Mouse (Mus musculus) lung, postnatal 0 days (tissue): Measurements from ENCODE around the gene Zfp143. TPM values are rescaled to one million over a fixed set of nuclear protein-coding genes. Genes with fewer than 3 reads are reported as not detected.

Experiments
- ATAC-seq: fragments of 200-750 bp; cut with Nextera tagmentation; 2 replicates; pipeline ENCODE4 v1.8.0; 2017; ENCODE audit warnings: moderate library complexity
- DNase-seq: peaks from one replicate; pipeline ENCODE4 v3.0.0-alpha.2; 2016; ENCODE audit warnings: low spot score
- H3K27ac ChIP-seq: fragments of 300-500 bp; sonication (generic); 2 replicates; pipeline ENCODE4 v1.5.1; 2014; ENCODE audit warnings: antibody characterized with exemption, mild to moderate bottlenecking, low read length, mixed read lengths
- H3K27me3 ChIP-seq: fragments of 300-500 bp; sonication (generic); replicated peaks from 2 replicates; pipeline ENCODE4 v1.6.1; 2014; ENCODE audit warnings: low read length, mixed read lengths; ENCODE audit not compliant: insufficient read depth
- H3K36me3 ChIP-seq: fragments of 300-500 bp; sonication (generic); 2 replicates; pipeline ENCODE4 v1.6.1; 2014; ENCODE audit warnings: low read length, mixed read lengths; ENCODE audit not compliant: insufficient read depth
- H3K4me1 ChIP-seq: fragments of 300-500 bp; sonication (generic); 2 replicates; pipeline ENCODE4 v1.6.1; 2014; ENCODE audit warnings: antibody characterized with exemption, low read depth, low read length, mixed read lengths; ENCODE audit not compliant: insufficient read depth
- H3K4me2 ChIP-seq: fragments of 300-500 bp; sonication (generic); replicated peaks from 2 replicates; pipeline ENCODE4 v1.6.1; 2014; ENCODE audit warnings: low read depth, mild to moderate bottlenecking, low read length, moderate library complexity, mixed read lengths
- H3K4me3 ChIP-seq: fragments of 300-500 bp; sonication (generic); 2 replicates; pipeline ENCODE4 v1.5.1; 2014; ENCODE audit warnings: low read depth, low read length
- H3K9ac ChIP-seq: fragments of 300-500 bp; sonication (generic); replicated peaks from 2 replicates; pipeline ENCODE4 v1.6.1; 2014; ENCODE audit warnings: low read depth, mild to moderate bottlenecking
- H3K9me3 ChIP-seq: fragments of 300-500 bp; sonication (generic); 2 replicates; pipeline ENCODE4 v1.6.1; 2016; ENCODE audit warnings: low read length, mixed read lengths
- CTCF ChIP-seq: IDR thresholded peaks from 2 replicates; pipeline ENCODE4 v1.5.1; 2016; ENCODE audit warnings: antibody characterized with exemption, mild to moderate bottlenecking
- EP300 ChIP-seq: IDR thresholded peaks from 2 replicates; pipeline ENCODE4 v1.6.1; 2016; ENCODE audit warnings: antibody characterized with exemption, mild to moderate bottlenecking, control low read depth
- WGBS: fragments of 180-500 bp; shearing (Covaris S2); extraction: QIAGEN DNeasy Blood & Tissue Kit; methylation state at CpG from one replicate; pipeline ENCODE4 v1.1.7; 2014; 5-methylcytosine and 5-hydroxymethylcytosine counted together
- polyA plus RNA-seq: library from polyadenylated mRNA; unstranded; fragments of >200 nt; fragmentation: Nextera tagmentation; extraction: Ambion mirVana; gene quantifications from 2 replicates; pipeline ENCODE4 v1.2.1, GENCODE M21; 2015

Zfp143 gene
- polyA plus RNA-seq, 1 experiment from 2014 or later, result 10.6 TPM

DNA sequence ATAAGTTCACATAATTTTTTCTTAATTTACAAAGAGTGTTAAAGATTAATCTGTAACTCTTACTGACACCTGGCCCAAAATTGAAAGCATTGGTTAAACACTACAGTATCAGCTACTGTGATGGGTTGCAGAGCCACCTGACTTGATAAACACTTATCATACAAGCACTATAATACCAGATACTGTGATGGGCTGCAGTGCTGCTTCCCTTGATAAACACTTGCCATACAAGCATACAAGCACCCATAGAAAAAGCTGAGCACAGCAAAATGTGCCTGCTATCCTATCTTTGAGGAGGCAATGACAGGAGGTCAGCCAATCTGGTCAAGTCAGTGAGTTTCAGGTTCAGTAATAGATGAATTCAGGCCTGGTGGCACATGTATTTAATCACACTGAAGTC lies 24.2 kb downstream of the Zfp143 start:
- ATAC-seq (no peak), DNase-seq (no peak)
- Histone ChIP-seq H3K9me3 (no peaks in the 10 kb centered on the region), H3K4me2 (no peak overlapping the region), H3K4me1 (no peaks in the 10 kb centered on the region), H3K4me3 (no peak overlapping the region), H3K27ac (no peak overlapping the region), H3K36me3 (peaks cover 15% of the 10 kb centered on the region), H3K9ac (no peak overlapping the region), H3K27me3 (no peaks in the 10 kb centered on the region)
- TF ChIP-seq EP300, result no peak
- no peak for TF ChIP-seq CTCF

DNA sequence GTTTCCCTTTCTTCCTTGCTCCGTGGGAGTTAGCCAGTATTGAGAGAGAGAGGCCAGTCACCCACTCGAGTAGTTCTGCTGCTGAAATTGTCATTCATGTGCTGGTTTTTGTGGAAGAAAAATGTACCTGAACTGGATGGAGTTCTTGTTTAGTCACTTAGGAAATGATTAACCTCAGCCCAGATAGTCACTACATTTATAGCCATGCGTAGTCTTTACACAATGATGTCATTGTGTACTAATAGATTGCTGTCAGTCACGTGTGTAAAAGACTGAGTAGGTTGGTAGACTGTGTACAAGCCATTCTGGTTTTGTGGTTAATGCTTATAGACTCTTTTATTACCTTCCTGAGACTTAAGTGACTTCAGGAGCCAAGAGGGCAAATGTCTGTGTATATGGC lies 26.9 kb downstream of the Zfp143 start:
- peak; percentile 96 for ATAC-seq
- H3K9me3 ChIP-seq, result no peaks in the 10 kb centered on the region
- TF ChIP-seq CTCF (no peak), EP300 (no peak; the same call in 1 of the 2 replicates)
- no peak overlapping the region for H3K9ac ChIP-seq
- peaks cover 21% of the 10 kb centered on the region for H3K36me3 ChIP-seq
- DNase-seq, result peak; percentile 92
- no peak overlapping the region for H3K4me3 ChIP-seq
- H3K4me2 ChIP-seq, result no peak overlapping the region
- H3K4me1 ChIP-seq, result no peaks in the 10 kb centered on the region
- 53% methylated on average over 4 of the region's 4 CpGs for WGBS
- H3K27me3 ChIP-seq, result no peaks in the 10 kb centered on the region
- peak overlapping the region; percentile 64 for H3K27ac ChIP-seq

DNA sequence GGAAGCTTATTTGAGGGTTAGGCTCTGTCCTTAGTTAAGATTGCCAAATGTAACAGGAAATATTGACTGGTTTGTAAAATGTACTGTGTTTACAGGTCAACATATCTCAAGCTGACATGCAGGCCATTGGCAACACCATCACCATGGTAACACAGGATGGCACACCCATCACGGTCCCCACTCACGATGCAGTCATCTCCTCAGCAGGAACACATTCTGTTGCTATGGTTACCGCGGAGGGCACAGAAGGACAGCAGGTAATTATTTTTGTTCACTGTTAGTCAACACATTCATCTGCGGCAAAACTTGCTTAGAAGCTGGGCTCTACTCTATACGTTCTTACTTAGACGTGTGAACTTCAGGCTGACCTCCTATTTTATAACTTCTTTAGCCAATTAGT lies 30.7 kb downstream of the Zfp143 start:
- TF ChIP-seq CTCF (no peak), EP300 (no peak)
- Histone ChIP-seq H3K36me3 (peaks cover 22% of the 10 kb centered on the region), H3K4me3 (no peak overlapping the region), H3K27ac (no peak overlapping the region), H3K27me3 (no peaks in the 10 kb centered on the region), H3K9ac (no peak overlapping the region), H3K4me2 (no peak overlapping the region), H3K4me1 (no peaks in the 10 kb centered on the region), H3K9me3 (no peaks in the 10 kb centered on the region)
- DNase-seq, result no peak
- WGBS, result 80% methylated on average over 7 of the region's 7 CpGs
- ATAC-seq, result no peak

DNA sequence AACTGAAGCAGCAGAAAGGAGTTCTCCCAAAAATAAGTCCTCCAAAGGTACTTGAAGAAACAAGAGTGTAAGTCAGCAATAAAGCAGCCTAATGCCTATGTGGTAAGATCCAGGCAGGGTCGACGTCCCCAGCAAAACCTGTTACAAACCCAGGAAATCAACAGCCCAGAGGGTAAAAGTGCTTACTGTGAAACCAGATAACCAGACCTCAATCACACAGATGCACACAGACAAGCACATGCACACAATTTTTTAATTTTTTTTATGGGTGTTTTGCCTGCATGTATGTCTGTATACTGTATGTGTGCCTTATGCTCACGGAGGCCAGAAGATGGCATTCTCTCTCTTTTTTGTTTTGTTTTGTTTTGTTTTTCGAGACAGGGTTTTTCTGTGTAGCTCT lies 35.3 kb downstream of the Zfp143 start:
- H3K36me3 ChIP-seq, result peaks cover 22% of the 10 kb centered on the region
- H3K9ac ChIP-seq, result no peak overlapping the region
- H3K27ac ChIP-seq, result no peak overlapping the region
- TF ChIP-seq CTCF, result 0 out of 2 replicates have a peak, but pooled peaks have one; percentile 23
- no peak for TF ChIP-seq EP300
- no peak overlapping the region for H3K4me3 ChIP-seq
- 61% methylated on average over 4 of the region's 4 CpGs for WGBS
- H3K4me2 ChIP-seq, result no peak overlapping the region
- ATAC-seq (no peak; the same call in 1 of the 2 replicates), DNase-seq (peak; percentile 54)
- H3K27me3 ChIP-seq, result no peaks in the 10 kb centered on the region
- H3K9me3 ChIP-seq, result no peaks in the 10 kb centered on the region
- no peaks in the 10 kb centered on the region for H3K4me1 ChIP-seq

DNA sequence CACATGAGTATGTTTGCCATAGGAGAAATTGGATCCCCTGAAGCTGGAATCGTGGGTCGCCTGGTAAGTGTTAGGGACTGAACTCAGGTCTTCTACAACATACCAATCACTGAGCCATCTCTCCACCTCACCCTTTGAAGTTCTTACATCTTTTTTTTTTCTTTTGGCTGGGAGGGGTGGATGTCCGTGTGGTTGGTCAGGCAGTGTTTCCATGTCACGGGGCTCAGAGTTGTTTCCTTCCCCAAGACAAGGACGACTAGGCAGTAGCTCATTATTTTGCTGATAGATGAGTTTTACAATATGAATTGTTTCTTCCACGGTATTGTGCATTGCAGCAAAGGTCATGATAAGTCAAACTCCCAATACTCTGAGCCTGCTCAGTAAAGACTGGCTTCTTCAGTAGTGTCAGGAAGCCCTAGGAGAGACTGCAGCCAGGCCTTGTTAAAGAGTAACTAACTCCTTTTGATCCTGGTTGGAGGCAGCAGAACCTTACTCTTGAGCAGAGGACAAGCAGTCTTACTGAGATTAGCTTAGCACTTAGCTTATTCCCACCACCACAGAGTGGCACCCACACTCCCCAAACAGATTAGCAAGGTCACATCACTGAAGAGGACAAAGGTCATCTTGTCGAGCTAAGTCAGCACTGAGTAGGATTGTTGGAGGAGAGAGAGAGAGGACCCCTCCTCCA lies 36.2 kb downstream of the Zfp143 start:
- H3K4me2 ChIP-seq, result no peak overlapping the region
- no peak overlapping the region for H3K9ac ChIP-seq
- WGBS, result 42% methylated on average over 7 of the region's 7 CpGs
- ATAC-seq, result peak; percentile 37; the same call in 1 of the 2 replicates
- no peaks in the 10 kb centered on the region for H3K4me1 ChIP-seq
- peaks cover 15% of the 10 kb centered on the region for H3K36me3 ChIP-seq
- H3K9me3 ChIP-seq, result no peaks in the 10 kb centered on the region
- no peaks in the 10 kb centered on the region for H3K27me3 ChIP-seq
- DNase-seq, result peak; percentile 37
- TF ChIP-seq CTCF (no peak), EP300 (no peak)
- peak overlapping the region; percentile 47; the same call in 1 of the 2 replicates for H3K27ac ChIP-seq
- H3K4me3 ChIP-seq, result no peak overlapping the region

DNA sequence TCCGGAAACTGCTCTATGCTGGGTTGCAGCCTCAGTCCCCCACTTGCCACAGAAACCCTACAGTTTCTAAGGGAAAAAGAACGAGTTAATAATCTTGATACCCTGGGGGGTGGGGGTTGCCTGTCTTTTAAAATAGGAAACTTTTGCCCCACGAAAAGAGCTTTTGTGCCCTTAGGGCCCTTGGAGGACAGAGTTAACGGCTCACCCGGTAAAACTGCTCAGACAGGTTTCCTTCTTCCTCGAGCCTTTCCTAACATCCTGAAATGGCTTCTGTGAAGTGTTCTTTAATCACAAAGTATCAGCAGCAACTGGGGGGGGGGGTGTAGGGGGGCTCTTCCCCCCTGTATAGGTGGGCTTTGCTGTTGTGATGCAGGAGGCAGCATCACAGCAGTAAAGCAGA lies 39.8 kb downstream of the Zfp143 start:
- ATAC-seq (peak; percentile 32), DNase-seq (peak; percentile 61)
- Histone ChIP-seq H3K4me2 (no peak overlapping the region), H3K9me3 (no peaks in the 10 kb centered on the region), H3K4me1 (no peaks in the 10 kb centered on the region), H3K36me3 (no peaks in the 10 kb centered on the region), H3K4me3 (no peak overlapping the region), H3K27ac (peak overlapping the region; percentile 62), H3K27me3 (no peaks in the 10 kb centered on the region), H3K9ac (no peak overlapping the region)
- no peak for TF ChIP-seq EP300
- no peak for TF ChIP-seq CTCF
- 33% methylated on average over 6 of the region's 6 CpGs for WGBS
